Mouse (Mus musculus): ENCODE measurements at regions not wholly inside any gene's neighbourhood (a gene's known extent, or its start where the extent isn't known, plus 50 kb on each side); places are given as distances from the start of the nearest gene placed in this dataset.
"Not testable (repeated sequence)": the region's sequence is repeated elsewhere in the genome, so short reads cannot be mapped to it uniquely, and the experiment has no call there.

DNA sequence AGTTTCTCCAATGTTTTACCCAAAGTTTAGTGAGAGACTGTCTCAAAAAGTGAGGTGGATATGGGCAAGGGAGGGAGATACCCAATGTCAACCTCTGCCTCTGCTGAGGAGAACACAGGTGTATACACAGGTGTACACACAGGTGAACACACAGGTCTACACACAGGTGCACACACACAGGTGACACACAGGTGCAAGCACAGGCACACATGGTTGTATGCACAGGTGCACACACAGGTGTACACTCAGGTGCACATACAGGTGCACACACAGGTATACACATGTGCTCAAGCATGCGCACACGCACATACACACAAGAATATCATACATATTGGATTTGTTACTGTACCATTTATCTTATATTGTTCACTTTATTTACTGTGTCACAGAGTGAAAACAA, 151.1 kb upstream of the Rapgef5 start:
- DNase-seq (ENCODE audit: extremely low spot score in 1 of 2, low spot score in 2 of 2), result no peak
- intact Hi-C loops (cut with DNase I), result no loop called here

- no peak for DNase-seq (ENCODE audit: extremely low spot score in 1 of 2, low spot score in 2 of 2)
- intact Hi-C loops (cut with DNase I), result no loop called here
These were observed 150.4 kb upstream of the Rapgef5 start for GRCm38 (mm10) chr12:117365876-117366275.

DNA sequence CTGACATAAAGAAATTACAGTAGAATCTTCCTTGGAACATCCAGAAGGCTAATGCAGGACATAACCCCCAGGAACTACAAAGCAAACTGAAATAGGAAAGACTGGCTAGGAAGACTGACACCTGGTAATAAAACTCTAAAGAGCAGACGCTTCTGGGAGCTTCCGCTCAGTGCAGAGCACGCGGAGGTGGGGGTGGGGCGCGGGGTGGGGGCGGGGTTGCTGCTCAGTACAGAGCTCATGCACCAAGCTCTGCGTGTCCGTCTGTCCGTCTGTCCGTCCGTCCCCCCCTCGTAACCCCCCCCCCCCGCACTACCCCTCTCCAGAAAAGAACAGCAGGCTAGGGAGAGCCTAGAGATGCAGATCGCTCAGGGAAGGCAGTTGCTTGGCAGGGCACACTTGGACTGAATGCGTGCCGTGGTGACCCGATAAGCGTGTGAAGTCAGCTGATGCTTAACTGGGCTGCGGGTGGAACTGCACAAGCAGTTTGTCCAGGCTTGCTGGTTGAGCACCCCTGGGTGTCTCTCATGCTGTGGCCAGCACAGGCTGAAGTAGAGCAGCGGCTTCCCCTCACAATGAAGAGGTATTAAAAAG, 137.9 kb upstream of the Rapgef5 start:
- intact Hi-C loops (cut with DNase I), result no loop called here
- DNase-seq (ENCODE audit: extremely low spot score in 1 of 2, low spot score in 2 of 2), result no peak

GRCm38 (mm10) chr12:117379103-117379850, 137.0 kb upstream of the Rapgef5 start:
- intact Hi-C loops (cut with DNase I), result no loop called here
- no peak for DNase-seq (ENCODE audit: extremely low spot score in 1 of 2, low spot score in 2 of 2)

- DNase-seq (ENCODE audit: extremely low spot score in 1 of 2, low spot score in 2 of 2), result no peak
- intact Hi-C loops (cut with DNase I), result loop anchor here (10.0 kb wide), 1 partner anchor 1074 kb away; no protein-coding TSS in a partner anchor
These were observed 135.4 kb upstream of the Rapgef5 start for GRCm38 (mm10) chr12:117380836-117381235.

DNA sequence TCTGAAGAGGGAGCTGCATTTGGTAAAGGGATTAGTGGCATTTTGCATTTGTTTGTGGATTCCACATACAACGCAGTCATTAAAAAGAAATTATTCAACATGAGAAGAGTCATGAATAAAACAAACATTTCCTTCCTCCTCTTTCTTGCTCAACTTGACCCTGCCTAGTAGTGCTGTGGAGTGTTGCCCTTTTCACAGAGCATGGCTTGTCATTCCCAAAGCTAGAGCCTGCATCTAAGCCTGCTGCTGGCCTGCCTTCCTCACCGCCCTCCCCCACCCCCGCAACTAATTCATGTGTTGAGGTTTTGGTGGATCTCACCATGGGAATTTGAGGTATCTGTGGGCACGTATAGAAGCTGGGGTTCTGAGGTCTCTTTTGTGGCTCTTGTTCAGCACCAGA, 133.6 kb upstream of the Rapgef5 start:
- intact Hi-C loops (cut with DNase I), result loop anchor here (10.0 kb wide), 1 partner anchor 1072 kb away; no protein-coding TSS in a partner anchor

DNA sequence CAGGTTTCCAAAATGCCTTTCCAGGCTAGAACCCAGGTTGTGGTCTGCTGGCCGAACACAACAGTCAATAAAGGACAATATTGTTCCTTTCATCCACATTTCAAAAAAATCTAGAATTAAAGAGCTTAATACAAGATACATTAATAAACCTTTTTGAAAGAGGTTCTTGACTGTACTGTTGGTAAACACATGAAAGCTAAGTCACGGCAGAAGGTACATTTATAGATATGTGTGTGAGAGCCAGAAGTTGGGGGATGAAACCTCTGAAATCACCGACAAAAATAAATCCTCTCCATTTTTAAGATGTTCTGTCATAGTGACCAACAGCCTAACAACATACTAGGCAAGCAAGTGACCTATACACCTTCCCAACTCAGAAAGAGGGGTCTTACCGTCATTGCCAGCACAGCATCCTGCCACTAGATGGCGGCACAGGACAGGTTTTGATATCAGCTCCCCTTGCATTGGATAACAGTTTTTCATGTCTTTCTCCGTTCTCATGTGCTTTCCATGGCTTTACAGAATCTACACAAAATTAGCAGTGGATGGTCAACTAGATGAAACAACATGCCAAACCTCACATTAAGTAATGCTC, 131.1 kb upstream of the Rapgef5 start:
- DNase-seq (ENCODE audit: extremely low spot score in 1 of 2, low spot score in 2 of 2), result peak; percentile 72 to 82
- intact Hi-C loops (cut with DNase I), result loop anchor here (2.0 to 10.0 kb wide), 2 partner anchors 384 to 1070 kb away; no protein-coding TSS in a partner anchor

More for the DNA sequence above, 133.6 kb upstream of the Rapgef5 start:
- DNase-seq (ENCODE audit: extremely low spot score in 1 of 2, low spot score in 2 of 2), result not testable (repeated sequence)

DNA sequence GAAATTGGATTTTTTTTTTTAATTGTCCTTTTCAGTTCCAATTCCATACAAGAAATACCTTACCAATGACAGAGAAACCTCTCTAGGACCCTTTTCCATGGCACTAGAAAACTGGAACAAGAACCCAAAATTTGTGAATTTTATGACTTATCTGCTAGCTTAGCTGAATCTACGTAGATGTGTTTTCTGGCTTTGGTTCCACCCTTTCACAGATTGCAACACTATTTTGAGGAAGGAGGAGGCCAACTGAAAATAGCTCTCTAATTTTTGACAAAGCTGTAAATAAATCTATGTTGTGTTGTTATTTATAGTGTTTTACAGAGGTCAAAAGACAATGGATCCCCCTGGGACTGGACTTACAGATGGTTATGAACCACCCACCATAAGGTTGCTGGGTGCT, 130.6 kb upstream of the Rapgef5 start:
- DNase-seq (ENCODE audit: extremely low spot score in 1 of 2, low spot score in 2 of 2), result no peak
- intact Hi-C loops (cut with DNase I), result loop anchor here (2.0 to 10.0 kb wide), 2 partner anchors 383 to 1069 kb away; no protein-coding TSS in a partner anchor

DNA sequence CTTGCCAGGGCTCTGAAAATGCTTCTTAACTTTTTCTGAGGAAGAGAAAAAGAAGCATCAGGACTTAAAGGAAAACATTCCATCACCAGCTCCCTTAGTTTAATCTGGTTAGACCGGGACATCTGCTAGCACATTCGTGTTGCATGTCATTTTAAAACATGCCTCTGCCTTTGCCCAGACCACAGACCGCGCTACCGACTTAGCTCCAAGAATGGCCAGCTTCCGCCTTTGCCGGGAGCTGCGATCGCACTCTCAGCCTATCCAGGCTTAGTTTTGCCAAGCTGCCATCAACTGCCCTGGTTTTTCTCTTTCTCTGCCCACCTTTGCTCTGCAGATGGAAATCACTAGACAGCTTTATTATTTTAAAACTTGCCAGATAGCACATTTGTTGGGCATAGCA, 129.3 kb upstream of the Rapgef5 start:
- intact Hi-C loops (cut with DNase I), result loop anchor here (10.0 kb wide), 1 partner anchor 1068 kb away; no protein-coding TSS in a partner anchor
- no peak for DNase-seq (ENCODE audit: extremely low spot score in 1 of 2, low spot score in 2 of 2)

- intact Hi-C loops (cut with DNase I), result loop anchor here (10.0 kb wide), 1 partner anchor 1065 kb away; no protein-coding TSS in a partner anchor
- DNase-seq (ENCODE audit: extremely low spot score in 1 of 2, low spot score in 2 of 2), result no peak
These were observed 126.5 kb upstream of the Rapgef5 start for GRCm38 (mm10) chr12:117389516-117390347.

DNA sequence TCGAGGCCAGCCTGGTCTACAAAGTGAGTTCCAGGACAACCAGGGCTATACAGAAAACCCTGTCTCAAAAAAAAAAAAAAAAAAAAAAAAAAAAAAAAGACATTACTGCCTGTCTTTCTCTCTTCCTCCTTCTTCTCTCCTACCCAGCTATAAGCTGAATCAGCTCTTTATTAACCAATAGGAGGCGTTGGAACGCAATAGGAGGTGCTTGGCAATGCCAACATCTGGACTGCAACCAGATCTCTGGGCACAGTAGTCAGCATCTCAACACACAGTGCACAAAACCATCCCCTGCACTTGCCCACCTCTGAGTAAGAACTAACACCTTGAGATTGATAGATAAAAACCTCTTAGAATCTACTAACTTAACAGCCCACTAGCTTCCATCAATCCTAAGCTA, 118.8 kb upstream of the Rapgef5 start:
- DNase-seq (ENCODE audit: extremely low spot score in 1 of 2, low spot score in 2 of 2), result no peak
- intact Hi-C loops (cut with DNase I), result no loop called here

DNA sequence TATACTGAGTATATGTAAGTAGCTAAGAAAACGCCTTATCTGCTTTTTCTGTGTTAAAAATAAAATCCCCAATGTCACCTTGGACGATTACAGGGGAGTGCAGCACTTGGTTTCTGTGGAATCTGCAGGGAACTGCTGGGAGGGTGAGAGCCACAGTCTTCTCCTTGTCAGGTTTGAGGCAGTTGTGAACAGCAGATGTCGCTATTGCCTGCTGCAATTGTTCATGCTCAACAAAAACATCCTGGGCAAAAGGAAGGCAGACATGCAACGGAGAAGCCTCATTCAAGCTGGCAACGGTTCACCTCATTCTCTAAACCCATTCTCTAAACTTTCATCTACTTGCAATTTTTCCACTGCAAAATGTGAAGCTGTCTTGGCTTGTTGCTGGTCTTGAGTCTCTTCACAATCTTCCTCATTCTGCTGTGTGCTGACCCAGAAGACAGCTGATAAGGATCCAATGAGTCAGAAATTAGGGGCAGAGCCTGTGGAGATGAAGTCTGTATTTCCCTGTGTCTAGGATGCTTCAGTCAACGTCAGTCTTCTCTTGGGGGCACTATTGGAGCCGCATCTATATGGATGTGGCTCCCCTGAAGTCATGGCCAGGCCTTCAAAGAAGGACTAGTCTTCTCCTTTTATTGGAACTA, 112.6 kb upstream of the Rapgef5 start:
- intact Hi-C loops (cut with DNase I), result loop anchor here (2.0 to 5.0 kb wide), 2 partner anchors 184 to 365 kb away; no protein-coding TSS in a partner anchor
- DNase-seq (ENCODE audit: extremely low spot score in 1 of 2, low spot score in 2 of 2), result peak; percentile 82 to 84

DNA sequence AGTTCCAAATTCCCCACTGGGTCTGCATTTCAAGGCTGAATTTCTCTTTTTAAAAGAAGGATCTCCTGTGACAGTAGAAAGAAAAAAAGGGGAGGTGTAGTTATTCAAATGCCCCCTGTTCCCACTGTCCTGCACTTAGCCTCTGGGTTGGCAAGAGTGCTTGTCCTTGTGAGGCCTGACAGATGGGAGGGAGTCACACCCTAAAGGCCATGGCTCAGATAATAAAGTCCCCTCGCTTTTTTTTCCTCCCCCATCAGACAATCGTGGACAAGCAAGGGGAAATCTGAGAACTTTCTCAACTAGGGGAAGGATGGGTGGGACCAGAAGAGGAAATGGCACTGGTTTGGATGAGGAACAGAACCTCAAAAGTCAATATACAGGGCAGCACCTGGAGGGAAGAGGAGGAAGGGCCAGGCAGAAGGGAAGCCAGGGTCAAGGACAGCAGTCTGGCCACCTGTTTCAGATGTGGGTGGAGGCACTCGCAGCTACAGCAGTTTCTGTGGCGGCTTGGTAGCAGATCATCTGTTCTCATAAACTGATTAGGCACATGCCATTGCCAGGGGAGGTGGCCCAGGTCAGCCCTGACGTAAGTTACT, 112.0 kb upstream of the Rapgef5 start:
- intact Hi-C loops (cut with DNase I), result loop anchor here (2.0 to 5.0 kb wide), 2 partner anchors 183 to 365 kb away; no protein-coding TSS in a partner anchor
- DNase-seq (ENCODE audit: extremely low spot score in 1 of 2, low spot score in 2 of 2), result no peak

GRCm38 (mm10) chr12:117406832-117407231, 109.4 kb upstream of the Rapgef5 start:
- intact Hi-C loops (cut with DNase I), result no loop called here
- no peak for DNase-seq (ENCODE audit: extremely low spot score in 1 of 2, low spot score in 2 of 2)

- intact Hi-C loops (cut with DNase I), result no loop called here
These were observed 105.7 kb upstream of the Rapgef5 start for GRCm38 (mm10) chr12:117410604-117411003.

DNA sequence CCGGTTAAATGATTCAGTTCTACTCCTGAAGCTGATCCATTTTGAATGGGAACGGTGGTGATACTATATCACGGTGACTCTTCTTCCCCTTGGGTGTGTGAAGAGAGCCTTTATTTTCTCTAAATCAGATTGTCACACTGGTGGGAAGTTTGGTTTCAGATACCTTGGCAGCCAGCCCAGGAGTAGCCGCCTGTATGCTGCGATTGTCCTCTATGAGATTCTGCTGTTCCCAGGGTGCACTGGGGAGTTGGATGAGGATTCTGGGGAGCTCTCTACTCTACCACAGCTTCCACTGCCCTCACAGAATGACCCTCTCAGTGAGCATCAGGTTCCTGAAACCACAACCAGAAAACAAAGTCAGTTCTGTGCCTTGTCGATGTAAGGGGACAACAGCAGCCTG, 104.0 kb upstream of the Rapgef5 start:
- intact Hi-C loops (cut with DNase I), result no loop called here
- DNase-seq (ENCODE audit: extremely low spot score in 1 of 2, low spot score in 2 of 2), result peak; percentile 18 to 72

More at GRCm38 (mm10) chr12:117410604-117411003, 105.7 kb upstream of the Rapgef5 start:
- DNase-seq (ENCODE audit: extremely low spot score in 1 of 2, low spot score in 2 of 2), result peak in 1 of 2 experiments; percentile 50

- intact Hi-C loops (cut with DNase I), result no loop called here
- no peak for DNase-seq (ENCODE audit: extremely low spot score in 1 of 2, low spot score in 2 of 2)
These were observed 103.3 kb upstream of the Rapgef5 start for GRCm38 (mm10) chr12:117412779-117413505.
